Mouse (Mus musculus) right cerebral cortex, postnatal 10 days (tissue): ENCODE measurements at regions not wholly inside any gene's neighbourhood (a gene's known extent, or its start where the extent isn't known, plus 50 kb on each side); places are given as distances from the start of the nearest gene placed in this dataset.

ENCODE experiments used
- DNase-seq, 2 experiments: peaks; one replicate each; pipeline ENCODE4 v3.0.0; 2021; ENCODE audit warnings: low spot score in 2 of 2

- DNase-seq, result no peak
Observed at GRCm38 (mm10) chr3:154388656-154389055, 58.2 kb upstream of the Lhx8 start.

DNA sequence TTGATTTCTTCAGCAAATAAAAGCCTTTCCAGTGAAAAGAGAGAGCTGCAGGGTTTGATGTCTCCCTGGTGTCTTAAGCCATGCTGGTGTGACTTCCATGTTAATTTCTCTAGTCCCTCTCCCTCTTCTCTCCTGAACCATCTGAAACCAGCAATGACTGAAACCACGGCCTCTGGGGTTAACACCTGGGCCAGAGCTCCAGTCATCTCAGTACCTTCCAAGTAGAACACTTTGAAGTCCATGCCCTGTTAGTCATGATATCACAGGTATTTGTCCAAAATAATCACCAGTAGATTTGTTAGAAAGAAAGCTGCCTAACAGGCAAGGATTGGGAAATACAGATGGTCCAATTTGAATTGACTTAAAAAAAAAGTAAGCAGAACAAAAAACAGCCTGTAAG lies 56.8 kb upstream of the Lhx8 start:
- DNase-seq, result no peak

DNA sequence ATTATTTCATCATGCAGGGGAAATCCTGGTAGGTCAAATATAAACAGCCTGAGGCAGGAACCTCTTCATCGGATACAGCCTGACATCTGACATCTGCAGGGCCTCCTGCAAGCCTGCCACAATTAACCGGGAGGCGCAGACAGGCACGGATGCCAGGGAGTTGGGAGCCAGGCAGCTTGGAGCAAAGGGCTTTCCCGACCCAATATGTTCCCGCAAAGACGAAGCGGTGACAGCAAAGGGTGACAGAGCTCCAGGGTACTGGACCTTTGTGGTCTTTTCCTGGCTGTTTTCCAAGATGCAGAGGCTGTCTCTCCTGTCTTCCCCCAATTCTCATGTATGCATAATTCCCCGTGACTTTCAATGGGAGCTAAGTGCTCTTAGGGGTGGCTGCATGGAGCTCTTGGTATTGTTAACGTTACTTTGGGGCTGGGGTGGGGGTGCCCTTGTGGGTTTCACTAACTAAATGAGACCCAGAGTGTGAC lies 55.4 kb upstream of the Lhx8 start:
- no peak for DNase-seq

DNA sequence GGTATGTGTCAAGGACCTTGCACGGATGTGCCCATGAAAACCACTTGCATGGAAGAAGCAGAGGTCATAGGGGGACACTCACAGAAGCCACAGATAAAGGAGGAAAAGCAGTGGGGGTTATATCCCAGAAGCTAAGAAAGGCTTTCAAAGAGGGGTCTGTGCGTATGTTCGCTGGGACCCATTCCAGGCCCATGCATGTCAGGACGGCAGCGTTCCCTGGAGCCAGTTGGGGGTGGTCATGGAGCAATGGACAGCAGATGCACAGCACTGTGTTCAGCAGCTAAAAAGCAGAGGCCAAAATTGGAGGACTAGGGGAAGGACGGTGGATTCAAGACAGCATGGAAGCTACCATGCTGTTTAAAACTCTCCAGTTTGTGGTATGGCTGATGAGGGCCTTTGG lies 52.4 kb upstream of the Lhx8 start:
- DNase-seq, result no peak

GRCm38 (mm10) chr3:154381561-154381960 lies 51.1 kb upstream of the Lhx8 start:
- no peak for DNase-seq
